Mouse (Mus musculus): ENCODE data around the gene Depdc7.

- TF ChIP-seq CTCF (IDR thresholded peaks at IDR 0.05; ENCODE audit: extremely low read depth, insufficient read depth, low read length) (no peak), POLR2A (IDR thresholded peaks at IDR 0.05; ENCODE audit: extremely low read depth, insufficient read depth, low read length) (no peak)
Measured at GRCm38 (mm10) chr2:104677326-104677725, 65.4 kb downstream of the Depdc7 start.

Measured in cortical plate, adult 2 months (tissue).